Mouse (Mus musculus) right cerebral cortex, postnatal 10 days (tissue): Measurements from ENCODE around the gene Mllt1.

Source experiments
- DNase-seq, 2 experiments: peaks; one replicate each; pipeline ENCODE4 v3.0.0; 2021; ENCODE audit warnings: low spot score in 2 of 2

Mllt1 gene

GRCm38 (mm10) chr17:56935363-56936131 lies at the start of gene Mllt1:
Gene Mllt1, minus strand, starts transcription at chr17:56935415.
- peak; percentile 99 for DNase-seq

- peak in 1 of 2 experiments; percentile 25 for DNase-seq
Observed at GRCm38 (mm10) chr17:56984886-56985285, 49.7 kb upstream of the Mllt1 start.

- peak in 1 of 2 experiments; percentile 6 for DNase-seq
Observed at GRCm38 (mm10) chr17:56982013-56982412, 46.8 kb upstream of the Mllt1 start, which contains the start of gene Acer1. Gene Acer1, minus strand, starts transcription at chr17:56982126.

- no peak for DNase-seq
Observed at GRCm38 (mm10) chr17:56981049-56981448, 45.8 kb upstream of the Mllt1 start.

- no peak for DNase-seq
Observed at GRCm38 (mm10) chr17:56979524-56979923, 44.3 kb upstream of the Mllt1 start.

- peak in 1 of 2 experiments; percentile 17 for DNase-seq
Observed at GRCm38 (mm10) chr17:56976531-56977390, 41.5 kb upstream of the Mllt1 start.

- no peak for DNase-seq
Observed at GRCm38 (mm10) chr17:56975391-56975790, 40.2 kb upstream of the Mllt1 start.

- DNase-seq: no peak
Observed at GRCm38 (mm10) chr17:56974708-56975240, 39.6 kb upstream of the Mllt1 start.

- DNase-seq: no peak
Observed at GRCm38 (mm10) chr17:56973956-56974707, 38.9 kb upstream of the Mllt1 start.

- no peak for DNase-seq
Observed at GRCm38 (mm10) chr17:56970081-56970480, 34.9 kb upstream of the Mllt1 start.

- no peak for DNase-seq
Observed at GRCm38 (mm10) chr17:56969321-56969720, 34.1 kb upstream of the Mllt1 start.

GRCm38 (mm10) chr17:56963646-56964045 lies 28.4 kb upstream of the Mllt1 start:
- no peak for DNase-seq

- no peak for DNase-seq
Observed at GRCm38 (mm10) chr17:56962642-56963405, 27.6 kb upstream of the Mllt1 start.

GRCm38 (mm10) chr17:56961880-56962279 lies 26.7 kb upstream of the Mllt1 start:
- DNase-seq: no peak

- DNase-seq: no peak
Observed at GRCm38 (mm10) chr17:56958667-56959066, 23.5 kb upstream of the Mllt1 start.

- no peak for DNase-seq
Observed at GRCm38 (mm10) chr17:56957763-56958429, 22.7 kb upstream of the Mllt1 start.

GRCm38 (mm10) chr17:56954871-56955270 lies 19.7 kb upstream of the Mllt1 start:
- no peak for DNase-seq

GRCm38 (mm10) chr17:56952639-56953038 lies 17.4 kb upstream of the Mllt1 start:
- no peak for DNase-seq

- DNase-seq: no peak
Observed at GRCm38 (mm10) chr17:56950915-56951314, 15.7 kb upstream of the Mllt1 start.

GRCm38 (mm10) chr17:56938751-56939150 lies 3.5 kb upstream of the Mllt1 start:
- DNase-seq: no peak
